Mouse (Mus musculus) kidney, adult 8-10 months (tissue): ENCODE results near the gene Lpo.

Experiments used
- DNase-seq, 2 experiments: peaks; one replicate each; pipeline ENCODE4 v3.0.0; 2022

Gene Lpo

DNA sequence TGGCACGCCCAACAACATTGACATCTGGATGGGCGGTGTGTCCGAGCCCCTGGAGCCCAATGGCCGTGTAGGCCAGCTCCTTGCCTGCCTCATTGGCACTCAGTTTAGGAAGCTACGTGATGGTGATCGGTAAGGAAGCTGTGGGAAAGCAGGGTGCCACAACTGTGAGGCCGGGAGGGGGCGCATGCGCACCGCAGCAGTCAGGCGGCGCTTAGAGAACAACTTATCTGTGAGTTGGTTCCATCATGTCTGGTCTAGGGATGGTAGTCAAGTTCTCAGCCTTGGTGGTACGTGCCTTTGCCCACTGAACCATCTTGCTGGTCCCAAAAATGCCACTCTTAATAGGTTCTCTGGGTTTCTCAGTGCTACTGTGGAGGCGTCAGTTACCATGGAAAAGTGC lies 25.5 kb downstream of the Lpo start:
- DNase-seq: peak in 1 of 2 experiments; percentile 23

DNA sequence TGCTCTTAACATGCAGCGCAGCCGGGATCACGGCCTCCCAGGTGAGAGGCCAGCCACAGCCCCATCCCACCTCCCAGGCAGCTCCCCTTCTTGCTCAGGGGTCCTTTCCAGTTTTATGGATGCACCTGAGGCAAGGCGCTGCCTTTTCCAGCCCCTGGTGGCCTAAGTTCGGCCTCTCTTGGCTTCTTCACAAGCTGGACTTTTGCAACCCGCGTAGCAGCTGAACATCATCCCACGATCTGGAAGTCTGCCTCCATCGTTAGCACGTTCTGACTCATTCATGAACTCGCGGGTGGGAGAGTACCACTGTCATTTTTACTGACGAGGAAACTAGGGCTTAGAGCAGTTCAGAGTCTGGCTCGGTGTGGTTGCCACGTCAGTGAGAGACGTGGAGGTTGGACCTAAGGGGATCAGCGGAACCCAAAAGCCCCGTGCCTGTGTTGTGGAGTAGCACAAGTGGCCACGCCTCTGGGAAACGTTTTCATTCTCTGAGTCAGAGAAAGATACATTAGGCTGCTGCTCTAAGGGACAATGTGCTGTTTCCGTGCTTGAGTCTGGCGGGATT lies 26.3 kb downstream of the Lpo start:
- DNase-seq: no peak

DNA sequence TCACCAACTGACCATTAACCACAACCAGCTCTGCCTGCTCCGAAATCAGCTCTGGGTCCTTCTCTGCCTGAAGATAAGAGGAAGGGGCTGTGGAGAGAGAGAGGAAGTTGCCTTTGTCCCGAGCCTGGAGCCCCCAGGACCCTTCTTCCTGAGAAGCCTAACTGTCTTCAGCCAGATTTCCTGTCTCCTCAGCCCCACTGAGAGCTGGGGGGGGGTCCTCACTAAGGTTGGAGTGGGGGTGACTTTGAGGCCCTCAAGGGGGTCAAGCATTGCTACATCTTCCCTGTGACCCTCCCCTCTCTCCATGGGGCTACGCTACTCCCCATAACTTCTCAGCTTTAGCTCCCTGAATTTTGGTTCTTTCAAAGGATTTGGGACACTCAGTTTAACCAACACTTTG lies 34.6 kb downstream of the Lpo start, which contains the start of gene Mpo:
Gene Mpo (plus strand): TSS at position 122 of the 400 bp plus-strand sequence.
- DNase-seq: no peak

DNA sequence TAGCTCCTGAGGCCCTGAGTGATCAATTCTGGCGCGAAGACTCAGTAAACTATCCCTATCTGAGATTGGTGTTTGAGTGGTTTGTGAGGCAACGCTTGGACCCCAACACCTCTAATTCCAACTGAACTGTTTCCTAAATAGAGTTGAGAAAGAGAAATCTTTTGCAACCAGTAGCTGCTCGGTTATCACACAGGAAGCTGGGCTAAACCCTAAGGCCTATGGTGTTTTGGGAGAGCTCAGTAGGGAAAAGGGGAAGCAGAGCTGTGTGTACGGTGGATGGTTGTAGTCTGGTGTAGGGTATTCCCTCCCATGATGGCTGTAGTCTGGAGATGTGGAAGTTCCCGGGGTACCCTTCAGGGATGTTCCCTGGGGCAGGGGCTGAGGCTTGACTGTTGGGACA lies 38.0 kb downstream of the Lpo start:
- DNase-seq: no peak

DNA sequence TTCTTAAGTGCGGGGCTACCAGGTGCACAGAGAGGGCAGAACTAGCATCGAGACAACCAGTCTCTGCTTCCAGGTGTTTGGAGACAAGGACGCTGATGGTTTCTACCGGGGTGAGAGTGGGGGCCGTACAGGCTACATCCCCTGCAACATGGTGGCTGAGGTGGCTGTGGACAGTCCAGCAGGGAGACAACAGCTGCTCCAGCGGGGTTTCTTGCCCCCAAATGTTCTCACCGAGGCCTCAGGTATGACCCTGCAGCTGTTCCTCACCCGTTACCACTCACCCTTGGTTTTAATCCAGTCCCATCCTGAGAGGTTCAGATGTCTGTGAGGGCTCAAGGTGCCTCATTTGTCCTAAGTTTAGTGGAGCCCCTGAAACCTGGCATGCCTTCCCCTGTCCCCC lies 48.0 kb downstream of the Lpo start:
- no peak for DNase-seq

DNA sequence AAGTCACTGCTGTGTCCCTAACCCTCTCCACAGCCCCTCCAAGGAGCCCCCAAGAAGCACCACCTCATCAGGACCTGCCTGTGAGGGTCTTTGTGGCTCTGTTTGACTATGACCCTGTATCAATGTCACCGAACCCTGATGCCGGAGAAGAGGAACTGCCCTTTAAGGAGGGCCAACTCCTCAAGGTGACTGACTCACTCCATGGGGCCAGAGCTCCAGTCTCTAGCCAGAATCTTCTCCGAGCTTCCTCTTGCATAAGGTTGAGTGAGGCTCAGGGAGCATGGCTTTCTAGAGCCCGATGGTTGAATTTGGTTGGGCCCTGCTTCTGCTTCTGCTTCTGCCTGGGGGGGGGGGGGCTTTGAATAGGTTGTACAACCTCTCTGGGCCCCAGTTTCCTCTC lies 48.7 kb downstream of the Lpo start:
- DNase-seq: no peak

DNA sequence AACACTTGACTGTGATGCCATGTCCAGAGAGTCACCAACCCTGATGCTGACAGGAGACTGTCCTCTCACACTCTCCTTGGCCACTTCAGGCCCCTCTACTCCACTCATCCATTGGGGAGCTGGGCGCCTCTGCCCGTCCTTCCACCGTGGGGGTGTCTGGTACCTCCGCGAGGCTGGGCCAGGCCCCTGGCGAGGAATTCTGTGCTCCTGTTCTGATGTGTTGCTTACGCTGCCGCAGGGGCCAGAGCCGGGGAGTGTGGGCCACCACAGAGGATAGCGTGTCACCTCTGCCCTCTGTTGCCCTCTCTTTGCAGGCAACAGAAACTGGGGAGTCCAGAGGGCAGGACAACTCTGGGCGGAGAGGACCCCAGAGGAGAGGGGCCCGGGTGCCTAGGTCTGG lies 49.2 kb downstream of the Lpo start:
- DNase-seq: no peak

DNA sequence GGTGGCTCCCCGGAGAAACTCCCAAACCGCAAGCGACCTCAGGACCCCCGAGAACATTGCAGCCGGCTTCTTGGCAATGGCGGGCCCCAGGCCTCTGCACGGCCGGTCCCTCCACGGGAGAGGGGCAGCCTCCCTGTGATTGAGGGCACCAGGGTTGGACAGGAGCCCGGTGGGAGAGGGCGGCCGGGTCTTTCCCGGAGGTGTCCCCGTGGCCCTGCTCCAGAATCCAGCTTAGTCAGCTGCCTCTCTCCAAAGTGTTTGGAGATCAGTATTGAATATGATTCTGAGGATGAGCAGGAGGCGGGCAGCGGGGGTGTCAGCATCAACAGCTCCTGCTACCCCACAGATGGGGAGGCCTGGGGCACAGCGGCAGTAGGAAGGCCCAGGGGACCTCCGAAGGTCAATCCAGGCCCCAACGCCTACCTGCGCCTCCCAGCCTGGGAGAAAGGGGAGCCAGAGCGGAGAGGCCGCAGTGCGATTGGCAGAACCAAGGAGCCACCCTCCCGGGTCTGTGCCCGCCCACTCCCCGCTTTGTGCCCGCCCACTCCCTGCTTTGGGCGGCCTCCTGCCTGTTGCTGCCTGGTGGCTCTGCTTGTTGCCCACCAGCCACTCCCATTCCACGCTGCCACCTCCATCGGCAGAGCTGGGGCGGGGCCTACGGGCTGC lies 49.9 kb downstream of the Lpo start:
- peak; percentile 83 to 94 for DNase-seq

DNA sequence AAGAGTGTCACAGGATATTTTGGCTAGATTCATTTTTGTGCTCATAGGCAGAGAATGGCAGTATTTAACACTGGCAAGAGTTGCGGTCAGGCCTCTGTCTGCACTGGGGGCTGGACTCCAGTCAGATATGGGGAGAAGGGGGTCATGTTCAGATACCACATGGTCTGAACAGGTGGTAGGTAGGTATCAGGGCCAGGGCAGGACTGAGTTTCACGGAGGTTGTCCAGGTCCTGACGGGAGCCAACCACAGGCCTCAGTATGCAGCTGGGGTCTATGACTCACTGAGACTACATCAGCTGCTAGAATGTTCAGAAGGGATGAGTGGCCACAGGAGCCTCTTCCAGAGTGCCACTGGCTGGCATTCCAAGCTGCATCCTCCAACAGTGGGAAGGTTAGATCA lies 55.7 kb downstream of the Lpo start:
- no peak for DNase-seq

DNA sequence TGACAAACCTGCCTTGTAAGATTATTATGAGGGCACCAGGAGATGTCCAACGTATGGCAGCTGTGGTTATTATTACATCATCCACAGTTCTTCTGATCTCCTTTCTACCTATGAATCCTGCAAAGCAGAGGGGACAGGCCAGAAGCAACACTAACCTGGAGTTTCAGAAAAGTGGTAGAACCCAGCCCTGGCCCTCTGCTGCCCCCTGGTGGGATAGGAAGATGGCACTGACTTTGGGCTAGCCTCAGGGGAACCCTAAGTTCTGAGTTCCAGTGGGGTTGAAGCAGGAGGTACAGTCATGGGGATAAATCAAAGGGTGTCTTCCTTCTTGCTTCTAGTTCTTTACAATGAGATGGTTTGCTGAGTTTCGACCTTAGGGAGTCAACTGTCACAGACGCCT lies 57.1 kb downstream of the Lpo start:
- DNase-seq: peak; percentile 39 to 72

DNA sequence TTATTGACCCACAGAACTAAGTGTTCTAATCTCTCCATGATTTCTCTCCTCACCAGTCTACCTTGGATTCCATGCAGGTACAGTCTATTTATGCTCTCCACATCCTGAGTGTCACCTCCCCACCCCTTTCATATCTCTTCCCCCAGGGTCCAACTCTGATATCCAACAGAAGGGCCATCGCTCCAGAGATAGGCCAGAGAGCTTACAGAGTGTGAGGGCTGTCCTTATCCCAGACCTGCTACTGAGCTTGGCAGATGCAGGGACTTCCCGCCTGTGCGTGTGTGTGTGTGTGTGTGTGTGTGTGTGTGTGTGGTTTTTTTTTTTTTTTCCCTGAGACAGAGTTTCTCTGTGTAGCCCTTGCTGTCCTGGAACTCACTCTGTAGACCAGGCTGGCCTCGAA lies 59.3 kb downstream of the Lpo start:
- no peak for DNase-seq

DNA sequence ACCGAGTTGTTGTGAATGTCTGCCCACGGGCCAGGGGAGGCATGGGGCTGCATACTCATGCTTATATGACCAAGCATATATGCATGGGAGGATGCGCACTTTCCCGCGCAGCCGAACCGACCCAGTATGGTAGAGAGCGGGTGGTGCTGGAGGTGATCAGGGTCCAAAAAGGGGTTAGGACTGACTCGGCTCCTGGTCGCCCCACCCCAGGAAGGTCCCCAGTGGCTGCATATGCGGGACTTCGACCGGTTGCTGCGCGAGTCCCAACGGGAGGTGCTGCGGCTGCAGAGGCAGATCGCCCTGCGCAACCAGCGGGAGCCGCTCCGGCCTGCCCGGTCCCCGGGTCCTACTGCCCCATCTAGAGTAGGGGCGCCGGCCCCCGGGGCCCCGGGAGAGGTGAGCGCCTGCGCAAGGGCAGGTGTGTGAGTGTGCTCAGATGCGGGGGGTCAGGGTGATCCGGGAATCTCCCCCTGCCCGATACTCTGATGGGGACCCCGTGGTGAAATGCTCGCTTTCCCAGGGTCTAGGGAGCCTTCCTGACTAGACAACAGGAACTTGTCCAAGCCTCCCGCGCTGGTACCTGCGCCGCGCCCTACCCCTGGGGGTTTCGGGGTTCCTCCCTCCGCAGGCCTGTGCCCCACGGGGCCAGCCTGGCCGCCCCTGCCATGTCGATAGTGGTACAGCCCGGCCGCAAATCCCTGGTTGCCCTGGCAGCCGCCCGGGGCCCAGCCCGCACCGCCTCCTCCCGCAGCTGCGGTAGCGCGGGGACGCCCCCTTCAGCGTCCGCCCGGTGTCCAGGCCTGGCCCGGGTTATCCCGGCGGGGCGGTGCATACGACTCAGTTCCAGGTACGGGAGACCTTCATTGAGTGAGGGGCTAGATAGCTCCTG lies 63.9 kb downstream of the Lpo start:
- peak in 1 of 2 experiments; percentile 22 for DNase-seq

DNA sequence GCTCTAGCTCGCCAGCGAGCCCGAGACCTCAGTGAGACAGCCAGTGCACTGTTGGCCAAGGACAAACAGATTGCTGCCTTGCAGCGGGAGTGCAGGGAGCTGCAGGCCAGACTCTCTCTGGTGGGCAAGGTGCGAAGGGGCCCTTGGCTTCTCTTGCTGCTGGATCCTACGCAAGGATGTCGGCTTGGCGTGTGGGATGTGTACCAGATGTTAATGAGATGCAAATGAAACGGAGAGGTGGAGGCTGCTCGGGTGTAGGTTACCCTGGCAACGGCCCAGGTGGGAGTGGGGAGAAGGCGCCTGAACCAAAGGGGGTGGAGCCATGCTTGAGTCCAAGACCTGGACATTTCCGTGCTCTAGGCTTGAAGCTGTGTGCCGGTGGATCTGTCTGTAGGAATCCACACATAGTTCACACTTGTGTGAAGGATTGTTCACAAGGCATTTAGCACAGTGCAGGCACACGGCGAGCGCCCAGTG lies 64.5 kb downstream of the Lpo start:
- DNase-seq: peak; percentile 45 to 48

DNA sequence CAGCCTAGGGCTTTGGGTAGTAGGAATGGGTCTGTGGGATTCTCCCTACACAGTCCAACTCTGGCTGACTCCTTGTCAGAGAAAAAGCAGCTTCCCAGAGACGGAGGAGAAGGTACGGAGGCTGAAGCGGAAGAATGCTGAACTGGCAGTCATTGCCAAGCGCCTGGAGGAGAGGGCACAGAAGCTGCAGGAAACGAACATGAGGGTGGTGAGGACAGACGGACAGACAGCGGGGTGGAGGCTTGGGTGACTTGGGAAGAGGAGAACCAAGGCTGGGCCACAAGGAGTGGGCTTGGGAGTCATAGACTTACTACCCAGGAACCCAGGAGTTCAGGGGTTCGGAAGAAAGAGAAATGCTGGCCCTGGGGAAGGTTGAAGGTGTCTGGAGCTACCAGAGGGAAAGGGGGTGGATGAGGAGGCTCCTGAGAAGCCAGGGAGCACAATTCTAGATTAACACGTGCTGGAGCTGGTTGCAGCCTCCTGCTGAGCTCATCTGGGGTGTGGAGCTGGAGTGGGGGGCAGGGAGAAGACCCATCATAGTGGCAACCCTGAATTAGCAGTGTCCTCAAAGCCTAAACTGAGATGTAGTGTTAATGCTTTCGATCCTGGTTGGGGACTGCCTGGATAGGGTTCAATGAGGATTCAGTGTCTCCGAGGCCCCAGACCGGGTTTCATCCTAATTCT lies 65.2 kb downstream of the Lpo start:
- no peak for DNase-seq

DNA sequence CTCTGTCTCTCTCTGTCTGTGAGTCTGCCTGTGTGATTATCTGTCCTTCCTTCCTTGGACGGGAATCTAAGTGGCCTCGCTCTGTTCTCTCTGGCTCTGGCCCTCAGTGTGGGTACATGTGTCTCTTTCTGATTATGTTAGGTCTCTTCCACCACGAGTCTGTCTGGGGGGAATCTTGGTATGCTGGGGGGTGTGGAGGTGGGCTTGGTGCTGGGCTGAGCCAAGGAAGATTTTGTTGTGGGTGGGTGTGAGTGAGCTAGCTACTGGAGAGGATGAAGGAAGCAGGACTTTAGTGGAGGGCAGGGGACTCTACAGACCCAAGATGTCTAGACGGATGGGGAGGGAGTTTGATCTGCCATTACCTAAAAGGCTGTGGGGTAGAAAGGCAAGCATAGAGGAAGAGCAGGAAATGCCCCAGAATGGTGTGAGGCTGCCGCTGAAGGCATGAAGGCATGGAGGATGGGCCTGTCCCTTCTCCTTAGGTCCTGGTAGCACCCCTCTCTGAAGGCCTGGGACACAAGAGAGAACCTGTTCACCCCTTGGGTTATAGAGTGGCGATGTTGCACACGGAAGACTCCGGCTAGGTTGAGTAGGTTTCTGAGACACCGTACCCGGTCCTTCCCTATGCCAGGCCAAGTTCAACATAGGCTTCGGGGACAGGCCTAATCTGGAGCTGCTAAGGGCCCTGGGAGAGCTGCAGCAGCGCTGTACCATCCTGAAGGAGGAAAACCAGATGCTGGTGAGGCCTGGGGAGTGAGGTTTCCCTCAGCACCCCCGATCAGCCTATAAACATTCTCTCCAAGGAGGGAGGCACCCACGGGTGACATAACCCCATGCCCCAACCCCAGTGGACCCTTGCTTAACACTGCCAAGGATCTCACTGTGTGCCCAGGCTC lies 66.0 kb downstream of the Lpo start:
- DNase-seq: no peak

DNA sequence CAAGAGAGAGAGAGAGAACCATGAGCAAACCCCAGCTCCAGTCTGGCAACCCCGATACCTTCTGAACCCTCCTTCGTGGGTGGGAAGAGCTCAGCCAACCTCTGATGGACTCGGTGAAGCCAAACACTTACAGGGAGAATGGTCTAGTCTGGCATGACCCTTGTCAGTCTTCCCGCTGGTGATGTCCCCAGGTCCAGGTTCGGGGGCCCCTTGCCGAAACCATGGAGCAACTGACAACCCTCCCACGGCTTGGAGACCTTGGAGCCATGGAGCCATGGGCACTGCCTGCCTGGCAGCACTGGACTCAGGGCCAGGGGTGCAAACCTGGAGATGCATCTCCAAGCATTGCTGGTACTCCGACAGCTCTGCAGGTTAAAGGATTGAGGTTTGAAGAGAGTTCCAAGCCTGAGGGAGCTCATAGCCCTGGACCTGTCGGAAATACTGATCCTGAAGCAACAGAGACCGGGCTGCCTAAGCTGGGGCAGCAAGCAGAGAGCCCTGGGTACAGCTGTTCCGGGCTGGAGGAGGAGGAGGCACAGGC lies 66.8 kb downstream of the Lpo start:
- no peak for DNase-seq

DNA sequence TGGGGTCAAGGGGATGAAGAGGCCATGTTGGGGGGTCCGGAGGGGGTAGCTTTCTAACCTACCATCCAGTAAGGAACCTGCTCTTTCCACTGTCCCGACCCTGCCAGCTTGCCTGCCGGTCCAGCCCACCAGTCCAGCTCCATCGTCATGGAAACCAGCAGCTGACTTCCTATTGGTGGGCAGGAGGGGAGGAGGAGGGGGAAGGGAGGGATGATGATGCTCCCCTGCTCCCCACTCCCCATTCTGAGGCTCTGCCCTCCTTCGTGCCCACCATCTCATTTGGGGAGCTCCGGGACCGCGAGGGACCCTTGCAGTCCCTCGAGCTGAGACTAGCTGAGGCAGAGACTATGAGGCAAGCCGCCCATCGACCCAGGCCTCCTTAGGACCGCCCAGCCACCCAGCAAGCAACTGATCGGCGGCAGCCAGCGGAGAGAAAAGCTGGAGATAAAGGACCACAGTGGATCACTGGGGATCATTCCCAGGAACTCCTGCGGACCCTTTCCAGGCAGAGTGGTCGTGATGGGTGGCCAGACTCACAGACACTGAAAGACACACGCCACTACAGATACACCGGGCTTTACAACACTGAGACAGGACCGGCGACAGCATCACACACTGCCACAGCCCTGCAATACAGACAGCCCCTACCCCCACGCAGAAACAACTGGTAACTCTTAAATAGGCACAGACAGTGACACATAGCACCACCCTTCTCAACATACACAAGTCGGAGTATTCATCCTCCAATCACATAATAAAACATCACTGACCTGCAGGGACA lies 67.6 kb downstream of the Lpo start, which contains the start of gene Tspoap1:
Gene Tspoap1 (plus strand): TSS at position 241 of the 781 bp plus-strand sequence.
- DNase-seq: no peak

DNA sequence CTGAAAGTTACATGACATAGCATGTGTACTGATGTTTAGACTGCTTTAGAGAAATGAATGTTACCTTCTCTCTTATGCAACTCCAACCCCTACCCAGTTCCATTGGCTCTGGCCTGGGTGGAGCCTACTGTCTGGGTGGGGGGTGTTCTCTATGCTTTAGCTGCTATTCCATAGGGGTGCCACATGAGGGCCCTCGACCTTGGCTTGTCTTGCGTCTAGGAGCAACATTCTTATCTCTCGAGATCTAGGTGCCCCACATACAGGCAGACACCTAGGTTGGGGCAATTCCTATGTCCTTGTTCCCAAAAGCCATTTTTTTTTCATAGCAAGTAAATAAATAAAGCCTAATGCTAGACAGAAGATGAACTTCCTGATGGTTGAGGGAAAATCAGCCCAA lies 68.5 kb downstream of the Lpo start:
- no peak for DNase-seq

DNA sequence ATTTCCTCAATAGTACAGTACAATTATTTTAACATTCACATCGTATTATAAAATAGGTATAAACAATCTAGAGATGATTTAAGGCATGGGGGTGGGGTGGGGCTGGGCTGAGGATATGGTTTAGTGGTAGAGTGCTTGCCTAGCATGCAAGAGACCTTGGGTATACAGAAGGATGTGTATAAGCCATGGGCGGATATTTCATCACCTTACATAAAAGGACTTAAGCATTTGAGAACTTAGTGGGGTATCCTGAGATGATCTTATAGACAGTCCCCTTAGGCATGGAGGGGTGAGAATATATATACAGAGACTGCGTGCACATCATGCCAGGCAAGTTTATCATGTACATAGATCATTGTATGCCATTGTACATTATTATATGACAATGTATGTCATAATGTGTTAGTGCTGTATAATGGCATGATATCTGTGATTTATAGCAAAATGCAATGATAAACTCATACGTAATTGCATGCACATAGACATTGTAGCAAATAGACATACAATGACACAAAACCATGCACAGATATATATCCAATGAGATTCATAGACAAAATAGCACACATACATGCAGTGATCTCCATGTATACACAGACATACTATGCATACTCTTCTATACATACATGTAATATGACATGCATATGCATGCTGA lies 69.0 kb downstream of the Lpo start:
- no peak for DNase-seq

DNA sequence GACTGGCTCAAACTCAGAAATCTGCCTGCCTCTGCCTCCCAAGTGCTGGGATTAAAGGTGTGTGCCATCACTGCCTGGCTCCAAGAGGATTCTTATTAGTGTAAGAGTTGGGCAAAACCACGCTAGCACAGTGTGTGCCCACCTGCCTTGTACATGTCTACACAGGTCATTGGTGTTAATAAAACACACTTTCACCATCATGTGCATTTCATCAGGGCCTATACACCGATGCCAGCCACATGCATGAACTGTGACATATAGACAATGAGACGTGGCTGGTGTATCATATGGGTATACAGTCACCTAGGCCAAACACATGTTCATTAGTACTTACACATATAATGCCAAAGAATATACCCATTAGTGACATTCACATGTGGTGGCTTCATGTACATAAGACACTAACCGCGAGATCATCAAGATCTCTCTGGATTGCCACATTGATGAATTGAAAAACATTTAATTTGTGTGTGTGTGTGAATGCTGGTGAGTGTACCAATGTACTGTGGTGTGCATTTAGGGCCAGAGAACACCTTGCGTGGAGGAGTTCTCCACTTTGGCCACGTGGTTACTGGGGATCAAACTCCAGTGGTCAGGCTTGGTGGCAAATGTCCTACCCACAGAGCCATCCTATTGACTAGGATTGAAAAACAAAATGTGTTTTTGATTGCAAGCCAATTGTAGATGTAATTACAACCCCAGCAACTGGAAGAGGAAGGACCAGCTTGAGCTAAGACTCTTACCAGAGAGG lies 69.8 kb downstream of the Lpo start:
- DNase-seq: no peak
